Mouse (Mus musculus) retina, postnatal 1 day (tissue): ENCODE measurements at regions not wholly inside any gene's neighbourhood (a gene's known extent, or its start where the extent isn't known, plus 50 kb on each side); places are given as distances from the start of the nearest gene placed in this dataset.

Experiments
- DNase-seq: peaks from one replicate; pipeline ENCODE4 v3.0.0-alpha.2; 2012

DNA sequence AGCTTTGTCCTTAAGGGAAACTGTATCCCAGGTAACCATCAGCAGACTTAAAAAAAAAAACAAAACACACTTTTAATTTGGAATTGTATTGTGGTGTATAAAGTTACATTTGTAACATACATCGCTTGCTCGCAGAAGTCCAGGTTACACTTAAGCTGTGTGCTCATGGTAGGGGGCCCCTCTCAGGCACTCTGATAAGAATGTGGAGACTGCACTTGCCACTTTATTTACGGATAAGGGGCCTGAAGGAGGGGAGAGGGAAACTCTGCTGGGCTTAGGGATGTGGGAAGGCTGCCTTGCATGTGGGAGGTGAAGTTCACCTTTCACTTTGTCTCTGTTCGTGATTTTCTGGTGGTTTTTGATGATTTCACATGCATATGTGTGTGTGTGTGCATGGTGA lies 58.7 kb downstream of the Ccdc185 start:
- DNase-seq: no peak

DNA sequence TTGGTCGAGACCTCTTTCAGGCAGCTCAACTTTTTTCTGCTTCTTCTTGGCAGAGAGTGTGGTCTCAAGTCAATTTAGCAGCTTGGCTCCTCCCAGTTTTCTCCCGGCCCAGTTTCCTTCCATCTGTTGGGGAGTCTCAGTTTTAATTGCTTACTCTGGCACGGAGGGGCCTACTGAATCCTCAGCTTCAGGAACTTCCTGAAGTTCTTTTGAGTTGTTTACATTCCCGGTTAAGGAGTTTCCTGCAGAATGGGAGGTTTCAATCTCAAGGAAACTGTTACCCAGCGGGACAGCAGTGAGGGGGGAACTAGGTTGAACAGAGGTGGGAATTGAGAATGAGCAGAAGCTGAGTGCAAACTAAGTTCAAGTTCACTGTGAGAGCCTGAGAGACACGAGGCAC lies 59.2 kb downstream of the Ccdc185 start:
- no peak for DNase-seq

DNA sequence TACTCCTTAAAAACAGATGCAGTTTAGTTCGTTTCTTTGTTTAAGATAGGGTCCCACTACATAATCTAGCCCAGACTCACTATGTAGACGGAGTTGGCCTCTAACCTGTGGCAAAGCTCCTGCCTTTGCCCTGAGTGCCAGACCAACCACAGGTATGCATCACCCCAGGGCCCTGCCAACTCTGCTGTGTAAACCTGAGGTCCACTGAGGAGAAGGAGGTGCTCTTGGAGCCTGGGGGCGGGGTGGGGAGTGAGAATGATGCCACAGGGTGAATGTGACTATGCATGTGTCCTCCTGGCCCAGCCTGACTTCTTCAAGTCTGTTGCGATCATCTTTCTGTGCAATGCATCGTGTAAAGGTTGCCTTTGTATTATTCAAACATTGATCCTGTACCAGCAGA lies 61.8 kb downstream of the Ccdc185 start:
- DNase-seq: no peak

DNA sequence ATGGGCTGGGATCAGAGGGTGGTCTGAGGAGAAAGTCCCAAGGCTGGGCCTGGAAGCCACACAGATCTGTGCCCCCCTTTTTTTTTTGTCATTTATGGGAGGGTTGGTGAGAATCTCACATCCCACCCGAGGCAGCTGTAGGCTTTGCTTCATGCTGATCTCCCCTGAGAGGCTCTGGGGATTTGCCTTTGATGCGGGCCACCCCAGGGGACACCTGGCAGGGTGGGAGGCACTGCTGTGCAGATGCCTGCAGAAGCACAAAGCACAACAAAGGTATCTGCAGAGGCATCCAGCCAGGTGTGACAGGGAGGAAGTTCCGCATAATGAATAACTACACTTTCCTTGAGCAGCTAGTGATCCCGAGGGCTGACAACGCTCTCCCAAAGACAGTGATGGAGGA lies 62.7 kb downstream of the Ccdc185 start:
- DNase-seq: no peak

DNA sequence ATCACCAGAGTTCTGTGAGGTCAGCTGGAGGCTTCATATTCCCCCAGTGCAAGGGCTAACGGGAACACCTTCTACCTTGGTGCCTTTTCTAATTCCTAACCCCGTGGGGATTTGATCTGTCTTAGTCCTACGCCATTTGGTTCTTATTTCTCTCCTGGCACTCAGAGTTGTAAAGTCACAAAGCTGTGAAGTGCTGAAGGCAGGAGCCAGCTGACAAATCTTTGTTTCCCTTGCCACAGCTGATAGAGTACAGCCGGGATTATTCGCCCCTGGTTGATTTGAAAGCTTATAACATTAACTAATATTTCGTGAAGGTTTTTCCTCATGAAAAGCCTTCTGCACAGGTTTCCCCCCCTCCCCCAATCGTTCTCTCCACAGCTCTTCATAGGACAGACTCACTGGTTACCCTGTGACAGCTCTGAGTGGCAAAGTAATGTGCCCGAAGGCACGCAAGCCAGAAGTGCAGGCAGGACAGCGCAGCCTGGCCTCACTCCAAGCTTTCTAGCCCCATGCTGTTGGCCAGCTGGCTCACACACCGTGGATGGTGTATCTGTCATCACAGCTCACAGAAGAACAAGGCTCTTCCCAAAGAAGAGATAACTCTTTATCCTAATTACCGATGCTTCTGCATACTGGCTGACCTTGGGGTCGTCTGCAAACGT lies 66.3 kb downstream of the Ccdc185 start:
- peak; percentile 50 for DNase-seq
